Comparison of ENCODE assay signal across 8 mouse cellular contexts in the genomic region with DNA sequence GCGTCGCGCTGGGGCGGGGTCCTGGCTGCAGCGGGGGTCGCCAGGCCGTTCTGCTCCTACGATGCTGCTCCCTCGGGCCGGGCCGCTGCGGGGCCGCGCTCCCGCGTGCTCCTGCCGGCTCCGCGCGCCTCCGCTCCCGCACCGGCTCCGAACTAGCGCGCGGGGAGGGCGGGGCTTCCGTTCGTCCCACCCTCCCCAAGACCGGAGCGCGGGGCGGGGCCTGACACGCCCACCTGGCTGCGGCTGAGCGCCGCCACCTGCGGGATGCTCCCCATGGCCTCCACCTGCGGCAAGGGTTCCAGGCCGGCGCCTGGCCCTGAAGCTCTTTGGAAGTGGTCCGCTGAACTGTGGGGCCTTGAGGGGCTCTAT. TPM values are rescaled to one million over a fixed set of nuclear protein-coding genes. Genes with fewer than 3 reads are reported as not detected.
DNase-seq lines count a peak whose midpoint lies in the region; ATAC-seq lines count a peak whose summit lies in the region.

Gene Wnk2, minus strand, starts transcription at position 157 of the 369 bp plus-strand sequence.

- H3K27ac ChIP-seq in brown adipose tissue, adult 24 weeks (replicated peaks; ENCODE audit: low read depth, low read length): no peak within 1 kb of the TSS
- H3K27ac ChIP-seq in forebrain, embryonic 13.5 days: peak within 1 kb of the TSS; percentile 90
- H3K27ac ChIP-seq in heart, embryonic 16.5 days (ENCODE audit: low read length): no peak within 1 kb of the TSS
- H3K27ac ChIP-seq in liver, embryonic 13.5 days: no peak within 1 kb of the TSS
- peak within 1 kb of the TSS; percentile 87 for H3K27ac ChIP-seq in neural tube, embryonic 12.5 days

- H3K9me3 ChIP-seq in forebrain, embryonic 13.5 days (replicated peaks): no peaks in the 10 kb centered on the region
- H3K9me3 ChIP-seq in heart, embryonic 16.5 days (replicated peaks; ENCODE audit: control insufficient read depth, low read length): no peaks in the 10 kb centered on the region
- no peaks in the 10 kb centered on the region for H3K9me3 ChIP-seq in liver, embryonic 13.5 days (replicated peaks)
- no peaks in the 10 kb centered on the region for H3K9me3 ChIP-seq in neural tube, embryonic 12.5 days

- H3K4me2 ChIP-seq in forebrain, embryonic 13.5 days: peak within 1 kb of the TSS; percentile 94
- H3K4me2 ChIP-seq in heart, embryonic 16.5 days (ENCODE audit: low read depth, low read length): peak within 1 kb of the TSS; percentile 95
- H3K4me2 ChIP-seq in liver, embryonic 13.5 days: peak within 1 kb of the TSS; percentile 72
- peak within 1 kb of the TSS; percentile 72 for H3K4me2 ChIP-seq in neural tube, embryonic 12.5 days (replicated peaks)

- 0% methylated on average over 41 of the region's 43 CpGs for WGBS in forebrain, embryonic 13.5 days
- WGBS in heart, embryonic 16.5 days: 0% methylated on average over 40 of the region's 43 CpGs
- 1% methylated on average over 26 of the region's 43 CpGs for WGBS in liver, embryonic 13.5 days (ENCODE audit: insufficient replicate concordance)
- under 1% methylated on average over 36 of the region's 43 CpGs for WGBS in neural tube, embryonic 12.5 days

- ATAC-seq in forebrain, embryonic 13.5 days: peak; percentile 86
- ATAC-seq in heart, embryonic 16.5 days (replicated peaks; ENCODE audit: extremely low read depth, insufficient read depth, low FRiP score): peak; percentile 72
- peak; percentile 52 for ATAC-seq in liver, embryonic 13.5 days (ENCODE audit: low read depth)
- ATAC-seq in neural tube, embryonic 12.5 days (ENCODE audit: low FRiP score, low read depth): peak; percentile 78

- peaks cover 13% of the 10 kb centered on the region; the same call in 1 of the 2 replicates for H3K27me3 ChIP-seq in forebrain, embryonic 13.5 days
- peaks cover 32% of the 10 kb centered on the region for H3K27me3 ChIP-seq in heart, embryonic 16.5 days (ENCODE audit: control insufficient read depth, insufficient read depth, low read length)
- peaks cover 78% of the 10 kb centered on the region for H3K27me3 ChIP-seq in liver, embryonic 13.5 days
- 0 out of 2 replicates have a peak, but pooled peaks cover 9% of the 10 kb centered on the region for H3K27me3 ChIP-seq in neural tube, embryonic 12.5 days (replicated peaks)

- H3K9ac ChIP-seq in forebrain, embryonic 13.5 days: peak within 1 kb of the TSS; percentile 87
- peak within 1 kb of the TSS; percentile 77 for H3K9ac ChIP-seq in heart, embryonic 16.5 days (ENCODE audit: low read length)
- peak within 1 kb of the TSS; percentile 15; the same call in 1 of the 2 replicates for H3K9ac ChIP-seq in liver, embryonic 13.5 days
- H3K9ac ChIP-seq in neural tube, embryonic 12.5 days: peak within 1 kb of the TSS; percentile 96

- DNase-seq in CD4-positive, CD25-positive, alpha-beta regulatory T cell, adult 2 months (ENCODE audit: low read depth, low spot score): peak; percentile 71
- DNase-seq in kidney, postnatal 25 days: peak; percentile 71 to 84
- peak; percentile 31 for DNase-seq in liver, embryonic 13.5 days
- DNase-seq in testis, postnatal 14 days (ENCODE audit: low spot score): peak; percentile 39

- no peaks in the 10 kb centered on the region for H3K4me1 ChIP-seq in brown adipose tissue, adult 24 weeks (ENCODE audit: control insufficient read depth, insufficient read depth, insufficient read length, low read length)
- peaks cover 38% of the 10 kb centered on the region for H3K4me1 ChIP-seq in forebrain, embryonic 13.5 days
- peaks cover 15% of the 10 kb centered on the region for H3K4me1 ChIP-seq in heart, embryonic 16.5 days (ENCODE audit: control insufficient read depth, insufficient read depth, low read length)
- peaks cover 13% of the 10 kb centered on the region for H3K4me1 ChIP-seq in liver, embryonic 13.5 days (replicated peaks)
- peaks cover 33% of the 10 kb centered on the region for H3K4me1 ChIP-seq in neural tube, embryonic 12.5 days

- peak within 1 kb of the TSS; percentile 47 for H3K4me3 ChIP-seq in brown adipose tissue, adult 24 weeks (ENCODE audit: insufficient read depth, low read depth, low read length)
- peak within 1 kb of the TSS; percentile 93 for H3K4me3 ChIP-seq in forebrain, embryonic 13.5 days
- peak within 1 kb of the TSS; percentile 76 for H3K4me3 ChIP-seq in heart, embryonic 16.5 days (ENCODE audit: low read length)
- peak within 1 kb of the TSS; percentile 59 for H3K4me3 ChIP-seq in liver, embryonic 13.5 days (replicated peaks)
- peak within 1 kb of the TSS; percentile 79 for H3K4me3 ChIP-seq in neural tube, embryonic 12.5 days

- H3K36me3 ChIP-seq in forebrain, embryonic 13.5 days (ENCODE audit: poor library complexity, severe bottlenecking): 0 out of 2 replicates have a peak, but pooled peaks cover under 1% of the 10 kb centered on the region
- no peaks in the 10 kb centered on the region for H3K36me3 ChIP-seq in heart, embryonic 16.5 days (ENCODE audit: control insufficient read depth, insufficient read depth)
- no peaks in the 10 kb centered on the region for H3K36me3 ChIP-seq in liver, embryonic 13.5 days
- no peaks in the 10 kb centered on the region for H3K36me3 ChIP-seq in neural tube, embryonic 12.5 days

RNA-seq across cellular contexts. Expression of gene Wnk2, which starts in this region (rescaled TPM):
- 0.63 TPM in 1 of 2 replicates, not detected in the other for polyA plus RNA-seq in brown adipose tissue, adult 24 weeks (2012; ENCODE audit: insufficient read depth, insufficient read length, missing spikeins)
- 15.0 and 17.0 TPM in 2 replicates for polyA plus RNA-seq in forebrain, embryonic 13.5 days (2015; fragmentation: Nextera tagmentation; extraction: Ambion mirVana)
- 1.8 and 1.9 TPM in 2 replicates for polyA plus RNA-seq in heart, embryonic 16.5 days (2015; fragmentation: Nextera tagmentation; extraction: Ambion mirVana)
- polyA plus RNA-seq in liver, embryonic 13.5 days (2015; fragmentation: Nextera tagmentation; extraction: Ambion mirVana): 0.03 and 0.09 TPM in 2 replicates
- polyA plus RNA-seq in neural tube, embryonic 12.5 days (2016; fragmentation: Nextera tagmentation; extraction: Ambion mirVana): 16.4 and 17.2 TPM in 2 replicates

Comparison
In these comparisons a context has a peak if more than half of its experiments do, and no peak if none do; other contexts are left out.
1. Peak in DNase-seq, ATAC-seq, H3K4me3 ChIP-seq, H3K9ac ChIP-seq and H3K4me2 ChIP-seq in liver, embryonic 13.5 days; RNA of the gene not detected or under 1 TPM.
2. H3K27ac ChIP-seq: peak in forebrain, embryonic 13.5 days (single experiment) and neural tube, embryonic 12.5 days (single experiment); none in brown adipose tissue, adult 24 weeks (single experiment), heart, embryonic 16.5 days (single experiment) and liver, embryonic 13.5 days (single experiment).
3. H3K9ac ChIP-seq: peak in every context shown above with its lines; median percentile 96 in neural tube, embryonic 12.5 days; 87 in forebrain, embryonic 13.5 days; 77 in heart, embryonic 16.5 days; 15 in liver, embryonic 13.5 days.
4. Peak in every context shown above with its lines, with median percentiles within 50 percentile points of each other: DNase-seq, H3K4me3 ChIP-seq, ATAC-seq and H3K4me2 ChIP-seq.